In genomic region chr1:68046551-68046970, GRCm38 (mm10) we compare ENCODE assay signal across 8 mouse cellular contexts.
DNase-seq lines count a peak whose midpoint lies in the region; ATAC-seq lines count a peak whose summit lies in the region.

No protein-coding gene starts in this region.

- 0% methylated on average over 7 of the region's 7 CpGs for WGBS in forebrain, embryonic 16.5 days
- 21% methylated on average over 7 of the region's 7 CpGs for WGBS in liver, embryonic 13.5 days (ENCODE audit: insufficient replicate concordance)
- 7% methylated on average over 7 of the region's 7 CpGs for WGBS in stomach, embryonic 15.5 days

- no peaks in the 10 kb centered on the region for H3K9me3 ChIP-seq in forebrain, embryonic 16.5 days (ENCODE audit: control insufficient read depth, low read length)
- no peaks in the 10 kb centered on the region for H3K9me3 ChIP-seq in liver, embryonic 13.5 days (replicated peaks)
- no peaks in the 10 kb centered on the region for H3K9me3 ChIP-seq in stomach, embryonic 15.5 days

- peak; percentile 96 for ATAC-seq in frontal cortex, adult (ENCODE audit: low TSS enrichment)
- peak; percentile 88 for ATAC-seq in forebrain, embryonic 16.5 days
- no peak for ATAC-seq in liver, embryonic 13.5 days (ENCODE audit: low read depth)
- no peak for ATAC-seq in stomach, embryonic 15.5 days (ENCODE audit: insufficient read depth, low FRiP score, low read depth)

- no peaks in the 10 kb centered on the region for H3K36me3 ChIP-seq in forebrain, embryonic 16.5 days (ENCODE audit: control insufficient read depth, insufficient read depth)
- no peaks in the 10 kb centered on the region for H3K36me3 ChIP-seq in liver, embryonic 13.5 days
- H3K36me3 ChIP-seq in stomach, embryonic 15.5 days: no peaks in the 10 kb centered on the region

- no peak overlapping the region for H3K27ac ChIP-seq in forebrain, embryonic 16.5 days (ENCODE audit: low read length)
- no peak overlapping the region for H3K27ac ChIP-seq in liver, embryonic 13.5 days
- no peak overlapping the region for H3K27ac ChIP-seq in stomach, embryonic 15.5 days

- H3K4me3 ChIP-seq in forebrain, embryonic 16.5 days (replicated peaks; ENCODE audit: low read length): peak overlapping the region; percentile 33
- H3K4me3 ChIP-seq in liver, embryonic 13.5 days (replicated peaks): no peak overlapping the region
- peak overlapping the region; percentile 24; the same call in 1 of the 2 replicates for H3K4me3 ChIP-seq in stomach, embryonic 15.5 days (replicated peaks)

- H3K4me1 ChIP-seq in forebrain, embryonic 16.5 days (replicated peaks; ENCODE audit: control insufficient read depth, insufficient read depth, low read length): peaks cover 12% of the 10 kb centered on the region
- H3K4me1 ChIP-seq in liver, embryonic 13.5 days (replicated peaks): no peaks in the 10 kb centered on the region
- no peaks in the 10 kb centered on the region for H3K4me1 ChIP-seq in stomach, embryonic 15.5 days

- H3K9ac ChIP-seq in forebrain, embryonic 16.5 days (replicated peaks; ENCODE audit: low read depth, low read length): no peak overlapping the region
- no peak overlapping the region for H3K9ac ChIP-seq in liver, embryonic 13.5 days
- no peak overlapping the region for H3K9ac ChIP-seq in stomach, embryonic 15.5 days

- peak overlapping the region; percentile 56 for H3K4me2 ChIP-seq in forebrain, embryonic 16.5 days (ENCODE audit: low read length)
- H3K4me2 ChIP-seq in liver, embryonic 13.5 days: peak overlapping the region; percentile 12; the same call in 1 of the 2 replicates
- peak overlapping the region; percentile 46 for H3K4me2 ChIP-seq in stomach, embryonic 15.5 days

- H3K27me3 ChIP-seq in forebrain, embryonic 16.5 days (replicated peaks; ENCODE audit: control insufficient read depth, insufficient read depth, low read length): no peaks in the 10 kb centered on the region
- no peaks in the 10 kb centered on the region for H3K27me3 ChIP-seq in liver, embryonic 13.5 days
- H3K27me3 ChIP-seq in stomach, embryonic 15.5 days (replicated peaks): no peaks in the 10 kb centered on the region

- no peak for DNase-seq in frontal cortex, postnatal 25 days (ENCODE audit: low spot score in 2 of 2)
- DNase-seq in brain, adult 2 months (ENCODE audit: low read depth, low spot score): peak; percentile 85
- DNase-seq in liver, embryonic 13.5 days: no peak
- no peak for DNase-seq in thymus, adult 18-20 months
- no peak for DNase-seq in testis, postnatal 10 days (ENCODE audit: low spot score)

Comparison
In these comparisons a context has a peak if more than half of its experiments do, and no peak if none do; other contexts are left out.
1. ATAC-seq: peak in frontal cortex, adult (single experiment) and forebrain, embryonic 16.5 days (single experiment); none in liver, embryonic 13.5 days (single experiment) and stomach, embryonic 15.5 days (single experiment).
2. Peak in every context shown above with its lines, with median percentiles within 50 percentile points of each other: H3K4me2 ChIP-seq.